Mouse (Mus musculus): ENCODE measurements around the gene Gm8104. TPM values are rescaled to one million over a fixed set of nuclear protein-coding genes. Genes with fewer than 3 reads are reported as not detected.
"Not testable (repeated sequence)": the region's sequence is repeated elsewhere in the genome, so short reads cannot be mapped to it uniquely, and the experiment has no call there.

Gm8104 gene
- under 1 TPM; 0.26 to 0.36 TPM for total RNA-seq (2021)
- long read RNA-seq, experiment 1, result 0 reads
- long read RNA-seq, experiment 2, result 0 reads

DNA sequence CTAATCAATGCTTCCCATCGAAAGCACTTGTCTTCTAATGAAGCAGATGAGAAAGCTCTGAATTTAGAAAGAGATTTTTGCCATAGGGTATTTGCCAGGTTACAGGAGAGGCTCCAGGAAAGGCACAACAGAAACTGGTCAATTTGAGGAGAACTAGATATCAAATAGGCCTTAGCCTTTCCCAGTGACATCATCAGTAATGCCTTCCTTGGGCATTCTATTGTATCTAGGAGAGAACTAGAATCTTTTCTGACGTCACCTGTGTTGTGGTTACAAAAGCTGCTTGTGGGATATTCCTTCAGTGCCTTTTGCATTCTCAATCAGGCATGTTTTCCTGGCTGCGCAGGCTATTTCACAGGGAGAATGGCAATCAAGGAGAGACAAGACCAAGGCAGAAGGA lies at the start of gene Gm8104:
Gm8104 (plus strand) TSS at position 301 of the 400 bp plus-strand sequence.
- DNase-seq (ENCODE audit: low spot score in 2 of 2); intact Hi-C loops (cut with DNase I): not testable (repeated sequence)

DNA sequence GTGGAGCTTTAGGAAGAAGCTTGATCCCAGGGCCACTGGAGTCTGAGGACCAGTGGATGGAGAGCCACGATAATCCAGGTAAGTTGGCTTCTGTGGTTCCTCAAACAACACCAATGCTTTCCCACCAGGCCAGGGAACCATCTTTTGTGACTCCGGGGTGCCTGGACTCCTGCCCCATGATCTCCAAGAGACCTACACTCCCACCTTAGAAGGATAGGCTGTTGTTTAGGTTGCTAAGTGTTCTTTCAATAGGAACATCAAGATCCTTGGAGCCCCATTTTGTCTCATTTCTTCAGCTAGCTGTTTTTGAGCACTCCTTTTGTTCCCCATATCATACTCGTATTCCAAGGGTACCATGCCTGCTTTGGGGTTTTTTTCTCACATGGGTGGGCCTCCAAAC lies 42.3 kb upstream of the Gm8104 start:
- DNase-seq (ENCODE audit: low spot score in 2 of 2), result not testable (repeated sequence)

DNA sequence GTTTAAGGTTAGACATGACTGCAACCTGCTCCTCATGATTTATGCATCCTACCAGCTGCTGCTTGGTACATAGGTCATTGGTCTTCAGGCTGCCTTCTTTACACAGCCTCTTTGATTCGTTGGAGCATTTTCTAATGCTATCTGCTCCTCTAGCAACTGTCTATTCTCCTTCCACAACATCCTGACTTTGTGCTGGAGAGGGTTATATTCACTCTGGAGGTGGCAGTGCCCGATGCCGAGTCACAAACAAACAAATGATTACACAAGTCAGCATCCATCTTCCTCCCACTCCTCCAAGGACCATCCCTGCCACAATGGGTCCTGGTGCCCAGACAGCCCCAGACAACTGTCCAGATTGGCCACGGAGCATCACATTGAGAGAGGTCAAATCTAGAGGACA lies 40.2 kb upstream of the Gm8104 start:
- DNase-seq (ENCODE audit: low spot score in 2 of 2); intact Hi-C loops (cut with DNase I): not testable (repeated sequence)

More for the DNA sequence above, 42.3 kb upstream of the Gm8104 start:
- intact Hi-C loops (cut with DNase I), result not testable (repeated sequence)

DNA sequence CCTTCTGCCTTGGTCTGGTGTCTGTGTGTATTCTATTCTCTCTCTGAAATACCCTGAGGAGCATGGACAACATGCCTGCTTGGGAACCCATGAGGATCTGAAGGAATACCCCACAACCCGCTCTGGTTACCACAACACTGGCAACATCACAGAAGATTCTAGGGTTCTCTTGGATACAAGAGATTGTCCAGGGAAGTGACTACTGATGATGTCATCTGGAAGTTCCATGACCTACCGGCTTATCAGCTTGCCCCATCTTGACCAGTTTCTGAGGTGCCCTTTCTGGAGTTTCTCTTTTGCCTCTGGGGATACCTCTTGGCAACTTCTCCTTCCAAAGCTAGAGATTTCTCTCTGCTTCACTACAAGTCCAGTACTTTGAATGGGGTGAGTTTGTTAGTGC lies 23.9 kb upstream of the Gm8104 start, which contains the start of gene Gm8094:
Gm8094 (minus strand) TSS at position 101 of the 400 bp plus-strand sequence.
- intact Hi-C loops (cut with DNase I); DNase-seq (ENCODE audit: low spot score in 2 of 2): not testable (repeated sequence)

DNA sequence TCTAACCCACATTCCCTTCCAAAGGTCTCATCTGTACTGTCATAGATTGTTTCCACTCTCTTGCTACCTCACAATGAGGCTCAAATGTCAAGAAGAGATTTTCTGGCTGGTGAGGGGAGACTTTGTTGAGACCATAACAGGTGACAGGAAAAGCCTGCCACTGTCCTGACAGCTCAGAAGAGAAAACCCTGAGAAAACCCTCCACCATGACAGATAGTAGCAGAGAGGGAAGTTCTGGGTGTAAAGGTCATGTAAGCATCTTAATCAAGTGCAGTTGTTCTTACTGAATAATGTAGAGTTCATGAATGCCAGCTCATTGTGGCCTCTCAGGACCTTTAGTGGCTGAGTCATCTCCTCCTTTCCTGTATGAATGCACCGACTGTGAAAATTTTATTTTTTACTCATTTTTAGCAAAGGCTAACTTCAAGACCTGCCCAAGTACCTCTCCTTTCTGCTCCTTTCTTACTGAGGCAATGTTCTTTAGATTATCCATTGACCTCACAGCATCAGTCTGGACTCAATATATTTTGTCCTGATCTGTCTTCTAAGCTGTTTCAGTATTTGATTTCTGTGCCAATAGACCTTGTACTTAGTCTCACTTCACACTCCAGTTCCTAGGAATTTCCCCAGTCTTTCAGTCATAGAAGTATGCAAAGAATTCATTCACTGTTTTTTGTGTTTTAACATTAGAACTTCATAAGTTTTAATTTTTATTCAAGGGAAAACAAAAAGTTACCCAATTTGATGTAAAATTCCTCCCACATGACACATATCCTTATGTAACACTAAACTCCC lies 15.3 kb upstream of the Gm8104 start:
- DNase-seq (ENCODE audit: low spot score in 2 of 2); intact Hi-C loops (cut with DNase I): not testable (repeated sequence)

DNA sequence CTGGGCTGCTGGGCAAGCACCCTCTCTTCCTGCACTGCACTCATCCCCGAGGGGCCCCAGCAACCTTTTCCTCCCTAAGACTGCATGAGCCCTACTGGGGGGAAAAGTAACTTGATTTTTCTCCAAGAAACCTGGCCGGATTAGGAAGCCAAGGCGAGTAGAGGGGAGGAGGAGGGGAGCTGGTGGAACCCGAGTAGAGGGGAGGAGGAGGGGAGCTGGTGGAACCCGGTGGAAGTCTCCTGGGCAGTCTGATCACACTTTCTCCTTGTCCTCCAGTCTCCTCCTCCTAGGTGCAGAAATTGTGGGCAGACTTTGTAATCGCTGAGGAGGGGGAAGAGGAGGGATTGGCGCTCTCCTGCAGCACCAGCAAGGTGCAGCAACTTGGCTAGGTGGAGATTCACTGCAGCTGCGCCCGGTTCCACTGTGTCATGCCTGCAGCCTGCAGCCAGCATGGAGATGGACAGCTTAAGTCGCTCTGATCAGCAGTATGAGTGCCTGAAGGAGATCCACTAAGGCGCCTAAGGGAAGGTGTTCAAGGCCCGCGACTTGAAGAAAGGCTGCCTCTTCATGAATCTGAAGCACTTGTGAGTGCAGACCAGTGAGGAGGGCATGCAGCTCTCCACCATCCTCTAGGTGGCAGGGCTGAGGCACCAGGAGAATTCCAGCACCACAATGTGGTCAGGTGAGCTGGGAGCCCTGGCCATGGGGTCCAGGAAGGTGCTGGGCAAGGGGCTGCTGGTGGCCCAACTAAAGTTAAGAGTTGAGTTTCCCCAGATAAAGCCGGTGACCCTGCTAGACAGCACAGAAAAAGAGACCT lies 11.1 kb upstream of the Gm8104 start:
- DNase-seq (ENCODE audit: low spot score in 2 of 2); intact Hi-C loops (cut with DNase I): not testable (repeated sequence)

DNA sequence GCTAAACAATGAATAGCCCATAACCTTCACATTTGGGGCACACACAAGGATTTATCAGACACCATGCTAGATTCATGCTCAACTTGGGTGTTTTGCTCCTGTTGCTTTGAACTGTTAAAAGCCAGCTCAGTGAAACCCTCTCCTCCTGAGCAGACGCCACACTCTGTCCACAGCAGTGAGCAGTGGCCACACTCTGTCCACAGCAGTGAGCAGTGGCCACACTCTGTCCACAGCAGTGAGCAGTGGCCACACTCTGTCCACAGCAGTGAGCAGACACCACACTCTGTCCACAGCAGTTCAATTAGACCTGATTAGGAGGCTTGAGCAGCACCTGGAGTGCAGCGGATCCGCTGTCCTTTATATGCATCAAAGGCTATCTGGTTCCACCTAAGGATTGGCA lies 19.3 kb downstream of the Gm8104 start:
- DNase-seq (ENCODE audit: low spot score in 2 of 2); intact Hi-C loops (cut with DNase I): not testable (repeated sequence)

DNA sequence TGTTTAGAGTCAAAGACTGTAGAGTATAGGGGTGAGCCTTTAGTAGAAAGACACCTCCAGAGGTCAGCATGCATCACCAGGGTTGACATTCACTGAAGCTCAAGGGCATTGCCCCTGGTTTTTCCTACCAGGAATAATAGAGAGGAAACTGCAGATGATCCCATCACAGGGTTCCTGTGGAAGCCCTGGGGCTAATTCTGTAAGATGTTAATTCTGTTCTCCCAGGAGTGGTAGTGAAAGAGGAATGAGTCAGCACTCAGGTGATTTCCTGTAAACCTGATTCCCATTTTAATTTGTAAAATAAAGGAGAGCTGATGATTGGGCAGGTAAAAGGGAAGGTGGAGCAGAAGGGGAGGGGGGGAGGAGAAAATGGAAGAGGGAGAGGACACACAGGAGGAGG lies 25.9 kb downstream of the Gm8104 start:
- intact Hi-C loops (cut with DNase I), result not testable (repeated sequence)

More for the DNA sequence above, 25.9 kb downstream of the Gm8104 start:
- DNase-seq (ENCODE audit: low spot score in 2 of 2), result not testable (repeated sequence)

Other genes with a start within 250 kb of the Gm8104 start
- gene Gm21977, start 247.1 kb upstream of the Gm8104 start, total RNA-seq (2021), result not detected
- gene Gm8082, start 107.0 kb upstream of the Gm8104 start, total RNA-seq (2021), result not detected
- gene Gm10376, start 85.0 kb upstream of the Gm8104 start, total RNA-seq (2021), result under 1 TPM in 1 of 2 experiments, not detected in 1; 0.49 TPM
- gene Gm8094, start 24.0 kb upstream of the Gm8104 start, total RNA-seq (2021), result not detected
- gene Gm7233, start 79.3 kb downstream of the Gm8104 start, total RNA-seq (2021), result under 1 TPM in 1 of 2 experiments, not detected in 1; 0.20 TPM
- gene Gm8122, start 134.7 kb downstream of the Gm8104 start, total RNA-seq (2021), result not detected
- under 1 TPM; 0.29 to 0.34 TPM for gene Gm8126, start 158.0 kb downstream of the Gm8104 start, total RNA-seq (2021)
- not detected for gene Gm9732, start 174.4 kb downstream of the Gm8104 start, total RNA-seq (2021)
- gene Gm8127, start 193.2 kb downstream of the Gm8104 start, total RNA-seq (2021), result not detected
- gene 1700001F09Rik, start 247.2 kb downstream of the Gm8104 start, total RNA-seq (2021), result not detected

All from left cerebral cortex, postnatal 14 days (tissue).